Mouse (Mus musculus) adrenal gland, postnatal 10 days (tissue): Measurements from ENCODE around the gene Fkbp3. TPM values are rescaled to one million over a fixed set of nuclear protein-coding genes. Genes with fewer than 3 reads are reported as not detected.

ENCODE experiments used
- DNase-seq: peaks from one replicate; pipeline ENCODE4 v3.0.0; 2021; ENCODE audit warnings: mixed read lengths
- total RNA-seq, 2 experiments: library from RNA; stranded (reverse); gene quantifications; 2 replicates each; pipeline ENCODE4 v1.2.3; 2021

The Fkbp3 gene
- total RNA-seq, 2 experiments from 2014 or later, result 99.9 to 125 TPM

- DNase-seq, result peak; percentile 94
These were observed 37.5 kb downstream of the Fkbp3 start, which contains the start of gene Prpf39 for GRCm38 (mm10) chr12:65036190-65036870. Gene Prpf39 (plus strand): TSS chr12:65036333.

- no peak for DNase-seq
These were observed 38.0 kb downstream of the Fkbp3 start for GRCm38 (mm10) chr12:65035839-65036189.

DNA sequence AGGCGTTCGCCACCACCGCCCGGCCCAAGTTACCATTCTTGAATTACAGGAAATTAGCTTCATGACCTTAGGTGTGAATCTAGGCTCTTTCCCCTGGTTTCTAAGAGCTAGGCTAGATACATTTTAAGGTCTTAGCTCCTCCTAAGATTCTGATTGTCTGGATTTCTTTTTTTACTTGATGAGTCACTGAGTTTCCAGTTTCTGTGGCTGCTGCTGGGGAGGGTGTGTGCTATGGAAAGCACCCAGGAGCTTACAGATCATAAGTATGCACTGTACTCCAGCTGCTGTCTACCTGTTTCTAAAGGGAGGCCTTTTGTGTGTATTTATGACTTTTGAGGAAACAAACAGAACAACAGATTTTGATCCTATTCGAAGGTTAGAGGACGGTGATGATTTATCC is 51.0 kb downstream of the Fkbp3 start:
- no peak for DNase-seq

Other genes with a start within 250 kb of the Fkbp3 start
- gene Gm527, start 156.1 kb downstream of the Fkbp3 start, total RNA-seq, result 1 to 10 TPM; 5.1 to 5.8 TPM
- gene Klhl28, start 108.5 kb downstream of the Fkbp3 start, total RNA-seq, result 10 to 100 TPM; 11.2 to 13.3 TPM
- gene Togaram1, start 108.2 kb downstream of the Fkbp3 start, total RNA-seq, result 10 to 100 TPM; 23.0 to 28.4 TPM
- 10 to 100 TPM; 26.1 to 42.4 TPM for gene Prpf39, start 37.7 kb downstream of the Fkbp3 start, total RNA-seq
- 10 to 100 TPM; 10.3 to 10.9 TPM for gene Fancm, start 1.6 kb upstream of the Fkbp3 start, total RNA-seq
- 1 to 10 TPM; 4.8 to 7.4 TPM for gene Mis18bp1, start 98.6 kb upstream of the Fkbp3 start, total RNA-seq
- gene Wdr20rt, start 151.5 kb upstream of the Fkbp3 start, total RNA-seq, result not detected